18 mouse cellular contexts compared by ENCODE assay signal in genomic region chr12:40207909-40208308, GRCm38 (mm10). TPM values are rescaled to one million over a fixed set of nuclear protein-coding genes. Genes with fewer than 3 reads are reported as not detected.
"Had no signal": no experiment of that assay in that cellular context is flagged by ENCODE, and none has a peak within 500 bp of the region (broad histone marks: within the 10 kb centered on the region; RNA-seq: fewer than 3 reads in every experiment).

No protein-coding gene starts in this region.

- H3K9me3 ChIP-seq: neural tube, embryonic 15.5 days; stomach, embryonic 15.5 days had no signal

- DNase-seq: retina, postnatal 1 day; right cerebral cortex, adult 18-20 months; right cerebral cortex, postnatal 14 days; right cerebral cortex, postnatal 25 days; right cerebral cortex, postnatal 4 days; spleen, adult 18-20 months; thymus, adult 18-20 months; thymus, adult 2 months; thymus, postnatal 14 days; thymus, postnatal 25 days; thymus, postnatal 36 days; thymus, postnatal 4 days had no signal

- H3K4me1 ChIP-seq: neural tube, embryonic 15.5 days; stomach, embryonic 15.5 days had no signal

- H3K4me2 ChIP-seq: neural tube, embryonic 15.5 days; stomach, embryonic 15.5 days had no signal

- H3K27ac ChIP-seq: neural tube, embryonic 15.5 days; stomach, embryonic 15.5 days; stomach, postnatal 0 days had no signal

- H3K4me3 ChIP-seq: neural tube, embryonic 15.5 days; stomach, embryonic 15.5 days had no signal

- H3K27me3 ChIP-seq: neural tube, embryonic 15.5 days; stomach, embryonic 15.5 days had no signal

- H3K9ac ChIP-seq: neural tube, embryonic 15.5 days; stomach, embryonic 15.5 days had no signal

RNA-seq across cellular contexts. Expression of gene Lsmem1, which starts 8.6 kb away (rescaled TPM):
- polyA plus RNA-seq: small intestine, adult 2 months; stomach, embryonic 14.5 days; stomach, postnatal 0 days; testis, adult 2 months had no signal
